Mouse (Mus musculus) CH12.LX (cell line): ENCODE data around the gene Sod3. TPM values are rescaled to one million over a fixed set of nuclear protein-coding genes. Genes with fewer than 3 reads are reported as not detected.

ENCODE experiments used
- DNase-seq: peaks from one replicate; pipeline ENCODE4 v3.0.0-alpha.2; 2013; ENCODE audit errors: extremely low read depth
- H3K27ac ChIP-seq: 2 replicates; pipeline ENCODE4 v1.5.1; 2012; ENCODE audit warnings: low read depth, mild to moderate bottlenecking, control low read depth, moderate library complexity; ENCODE audit not compliant: insufficient read depth
- H3K27me3 ChIP-seq: replicated peaks from 2 replicates; pipeline ENCODE3; 2012; ENCODE audit warnings: inconsistent platforms
- H3K36me3 ChIP-seq, 2 experiments: replicated peaks in 1 of 2; 2 replicates each; pipeline versions ENCODE3 to v1.6.1; 2012; ENCODE audit warnings: inconsistent platforms in 1 of 2, low read length in 1 of 2, mild to moderate bottlenecking in 1 of 2, mixed read lengths in 1 of 2, moderate library complexity in 1 of 2; ENCODE audit not compliant: control insufficient read depth in 1 of 2, insufficient read depth in 1 of 2
- H3K4me1 ChIP-seq, 2 experiments: 2 replicates each; pipeline ENCODE4 v1.6.1; 2012; ENCODE audit warnings: inconsistent platforms in 1 of 2, moderate library complexity in 1 of 2; ENCODE audit not compliant: insufficient read depth in 2 of 2, control insufficient read depth in 1 of 2
- H3K4me2 ChIP-seq: 2 replicates; pipeline ENCODE4 v1.6.1; 2012; ENCODE audit warnings: low read depth, mild to moderate bottlenecking, control low read depth; ENCODE audit not compliant: poor library complexity, insufficient read depth, severe bottlenecking
- H3K4me3 ChIP-seq, 3 experiments: fragments of 150-350 bp in 1 of 3; sonication (generic) in 1 of 3; replicated peaks in 1 of 3; 2 replicates each; pipeline versions ENCODE3 to v1.5.1; 2011 to 2012; ENCODE audit warnings: low read depth in 2 of 3, low read length in 2 of 3, mild to moderate bottlenecking in 2 of 3, moderate library complexity in 2 of 3, control low read depth in 1 of 3, improper control_type of control experiment in 1 of 3, inconsistent platforms in 1 of 3, mixed read lengths in 1 of 3; ENCODE audit not compliant: poor library complexity in 1 of 3
- H3K79me2 ChIP-seq: replicated peaks from 2 replicates; pipeline ENCODE4 v1.6.1; 2012; ENCODE audit warnings: mild to moderate bottlenecking, moderate library complexity; ENCODE audit not compliant: control insufficient read depth, poor library complexity, insufficient read depth, severe bottlenecking; ENCODE audit errors: extremely low read depth
- H3K9ac ChIP-seq: 2 replicates; pipeline ENCODE4 v1.6.1; 2012; ENCODE audit warnings: low read depth, mild to moderate bottlenecking, control low read depth, moderate library complexity; ENCODE audit not compliant: insufficient read depth
- H3K9me3 ChIP-seq: replicated peaks from 2 replicates; pipeline ENCODE3; 2012; ENCODE audit warnings: low read length, inconsistent platforms, mixed read lengths
- CHD2 ChIP-seq: IDR thresholded peaks from 2 replicates; pipeline ENCODE4 v1.6.1; 2011; ENCODE audit warnings: low read length, improper control_type of control experiment
- CTCF ChIP-seq, 2 experiments: IDR thresholded peaks in 1 of 2; conservative IDR thresholded peaks in 1 of 2; 2 replicates each; pipeline ENCODE4 v1.5.1; 2011 to 2012; ENCODE audit warnings: low read depth in 2 of 2, low read length in 2 of 2, improper control_type of control experiment in 1 of 2, inconsistent platforms in 1 of 2, mild to moderate bottlenecking in 1 of 2, moderate library complexity in 1 of 2
- ETS1 ChIP-seq: conservative IDR thresholded peaks from 2 replicates; pipeline ENCODE4 v1.6.1; 2012; ENCODE audit warnings: low read depth, mild to moderate bottlenecking, inconsistent platforms, low read length, improper control_type of control experiment, moderate library complexity
- HCFC1 ChIP-seq: IDR thresholded peaks from 2 replicates; pipeline ENCODE4 v1.6.1; 2012; ENCODE audit warnings: low read depth, mild to moderate bottlenecking, inconsistent platforms, low read length, improper control_type of control experiment
- JUN ChIP-seq: IDR thresholded peaks from 2 replicates; pipeline ENCODE4 v1.6.1; 2011; ENCODE audit warnings: low read depth, mild to moderate bottlenecking, low read length, improper control_type of control experiment, moderate library complexity; ENCODE audit not compliant: insufficient read depth
- JUND ChIP-seq: conservative IDR thresholded peaks from 2 replicates; pipeline ENCODE4 v1.6.1; 2011; ENCODE audit warnings: low read depth, low read length, improper control_type of control experiment
- KAT2A ChIP-seq: IDR thresholded peaks from 2 replicates; pipeline ENCODE4 v1.6.1; 2012; ENCODE audit warnings: low read length, improper control_type of control experiment, inconsistent platforms; ENCODE audit not compliant: insufficient replicate concordance
- MAFK ChIP-seq: IDR thresholded peaks from 2 replicates; pipeline ENCODE4 v1.6.1; 2011; ENCODE audit warnings: low read length, improper control_type of control experiment; ENCODE audit not compliant: insufficient replicate concordance
- MAZ ChIP-seq: IDR thresholded peaks from 2 replicates; pipeline ENCODE4 v1.6.1; 2012; ENCODE audit warnings: low read depth, mild to moderate bottlenecking, inconsistent platforms, low read length, improper control_type of control experiment, moderate library complexity
- MEF2A ChIP-seq: IDR thresholded peaks from 2 replicates; pipeline ENCODE4 v1.6.1; 2014; ENCODE audit warnings: low read depth, mild to moderate bottlenecking, inconsistent platforms, low read length, improper control_type of control experiment, borderline replicate concordance
- NELFE ChIP-seq: IDR thresholded peaks from 2 replicates; pipeline ENCODE4 v1.6.1; 2011; ENCODE audit warnings: low read depth, low read length, improper control_type of control experiment
- PAX5 ChIP-seq: IDR thresholded peaks from 2 replicates; pipeline ENCODE4 v1.6.1; 2012; ENCODE audit warnings: low read length, inconsistent platforms, mixed read lengths
- POLR2A ChIP-seq: IDR thresholded peaks from 2 replicates; pipeline ENCODE4 v1.6.1; 2011; ENCODE audit warnings: low read depth, mild to moderate bottlenecking, improper control_type of control experiment, low read length
- SIN3A ChIP-seq: IDR thresholded peaks from 2 replicates; pipeline ENCODE4 v1.6.1; 2012; ENCODE audit warnings: low read length, improper control_type of control experiment, inconsistent platforms
- SMC3 ChIP-seq: IDR thresholded peaks from 2 replicates; pipeline ENCODE4 v1.6.1; 2011; ENCODE audit warnings: low read depth, low read length, improper control_type of control experiment
- TBP ChIP-seq: conservative IDR thresholded peaks from 2 replicates; pipeline ENCODE4 v1.6.1; 2011; ENCODE audit warnings: low read depth, low read length, improper control_type of control experiment
- ZC3H11A ChIP-seq: IDR thresholded peaks from 2 replicates; pipeline ENCODE4 v1.6.1; 2012; ENCODE audit warnings: low read depth, mild to moderate bottlenecking, inconsistent platforms, low read length, improper control_type of control experiment
- ZMIZ1 ChIP-seq: IDR thresholded peaks from 2 replicates; pipeline ENCODE4 v1.6.1; 2012; ENCODE audit warnings: low read depth, mild to moderate bottlenecking, inconsistent platforms, low read length, improper control_type of control experiment
- dilution Hi-C: fragments of 300-500 bp; cut with MboI; formaldehyde crosslinking; loops from 2 replicates; pipeline ENCODE4 v1.14.3; 2020; ENCODE audit warnings: low sequenced_read_pairs; ENCODE audit not compliant: extremely low pct_unique_long_range_greater_than_20kb, extremely low pct_ligation_motif_present
- in situ Hi-C: fragments of 300-500 bp; cut with MboI; formaldehyde crosslinking; loops from 3 replicates; pipeline ENCODE4 v1.14.3; 2019; ENCODE audit warnings: low sequenced_read_pairs, low pct_ligation_motif_present, low pct_unique_long_range_greater_than_20kb, mixed read lengths
- polyA plus RNA-seq: library from polyadenylated mRNA; unstranded; fragments of >175 nt; gene quantifications from 2 replicates; pipeline ENCODE4 v1.2.1, GENCODE M21; 2012; ENCODE audit warnings: low read depth; ENCODE audit not compliant: insufficient read length
- total RNA-seq, 2 experiments: library from RNA; depleted of rRNA; stranded (reverse); fragments of 300-350 nt in 1 of 2; fragments of >200 nt in 1 of 2; gene quantifications; 2 replicates each; pipeline ENCODE4 v1.2.3; 2012 to 2014

The Sod3 gene
- total and polyA plus RNA-seq, 3 experiments, result not detected

- H3K27me3 ChIP-seq, result no peaks in the 10 kb centered on the region
- no peak overlapping the region for H3K4me2 ChIP-seq
- H3K79me2 ChIP-seq, result no peaks in the 10 kb centered on the region
- no peak for DNase-seq
- no peaks in the 10 kb centered on the region for H3K36me3 ChIP-seq
- no peaks in the 10 kb centered on the region for H3K9me3 ChIP-seq
- H3K9ac ChIP-seq, result no peak overlapping the region
- peaks cover 0 to 12% of the 10 kb centered on the region in 2 experiments; a peak in 2 of 4 replicates for H3K4me1 ChIP-seq
- dilution Hi-C loops (no loop called here), in situ Hi-C loops (no loop called here)
- H3K4me3 ChIP-seq, result no peak overlapping the region
- TF ChIP-seq MAFK (no peak), ETS1 (no peak), MEF2A (no peak), NELFE (no peak), PAX5 (no peak), CHD2 (no peak)
- H3K27ac ChIP-seq, result no peak overlapping the region
Observed at GRCm38 (mm10) chr5:52364521-52364920, 930 bp downstream of the Sod3 start.

- TF ChIP-seq MAZ (no peak), TBP (no peak), SMC3 (no peak), ZC3H11A (no peak), MAFK (no peak), JUN (no peak), SIN3A (no peak), KAT2A (no peak), CTCF (conservative IDR thresholded peaks at IDR 0.05 in 1 of 2, IDR thresholded peaks at IDR 0.05 in 1 of 2; ENCODE audit: low read depth in 2 of 2, low read length in 2 of 2) (no peak), ETS1 (no peak), MEF2A (no peak), HCFC1 (no peak), JUND (no peak), ZMIZ1 (no peak), POLR2A (no peak)
- H3K27me3 ChIP-seq, result no peaks in the 10 kb centered on the region
- in situ Hi-C loops, result no loop called here
Observed at GRCm38 (mm10) chr5:52365930-52366329, 2.3 kb downstream of the Sod3 start.

More at GRCm38 (mm10) chr5:52365930-52366329, 2.3 kb downstream of the Sod3 start:
- Histone ChIP-seq H3K36me3 (no peaks in the 10 kb centered on the region), H3K27ac (no peak overlapping the region), H3K4me2 (no peak overlapping the region), H3K9me3 (no peaks in the 10 kb centered on the region), H3K4me1 (no peaks in the 10 kb centered on the region; a peak in 1 of 4 replicates), H3K4me3 (no peak overlapping the region), H3K79me2 (no peaks in the 10 kb centered on the region), H3K9ac (no peak overlapping the region)
- DNase-seq, result no peak
- dilution Hi-C loops, result no loop called here
